Mouse (Mus musculus): ENCODE results near the gene Eif4a1. TPM values are rescaled to one million over a fixed set of nuclear protein-coding genes. Genes with fewer than 3 reads are reported as not detected.

The Eif4a1 gene
- total RNA-seq, 2 experiments from 2014 or later, result 299 to 311 TPM

GRCm38 (mm10) chr11:69697396-69697795 lies 25.2 kb upstream of the Eif4a1 start:
- TF ChIP-seq CTCF (IDR thresholded peaks at IDR 0.05), result no peak

GRCm38 (mm10) chr11:69695361-69696181 lies 23.3 kb upstream of the Eif4a1 start, which contains the start of the genes Tnfsf12 and Tnfsfm13:
TSS of gene Tnfsf12 (minus strand) at chr11:69695849.
TSS of gene Tnfsfm13 (minus strand) at chr11:69696098.
- peak; percentile 15 for TF ChIP-seq CTCF (IDR thresholded peaks at IDR 0.05)
- Histone ChIP-seq H3K27ac (peak within 1 kb of the TSS; percentile 82), H3K4me3 (peak within 1 kb of the TSS; percentile 60)
- peak; percentile 37 to 55 for DNase-seq (ENCODE audit: extremely low spot score in 1 of 2, low spot score in 2 of 2)
- intact Hi-C loops (cut with DNase I), result no loop called here

More at GRCm38 (mm10) chr11:69697396-69697795, 25.2 kb upstream of the Eif4a1 start:
- Histone ChIP-seq H3K4me3 (no peak overlapping the region), H3K27ac (no peak overlapping the region)
- no peak for DNase-seq (ENCODE audit: extremely low spot score in 1 of 2, low spot score in 2 of 2)
- intact Hi-C loops (cut with DNase I), result no loop called here

DNA sequence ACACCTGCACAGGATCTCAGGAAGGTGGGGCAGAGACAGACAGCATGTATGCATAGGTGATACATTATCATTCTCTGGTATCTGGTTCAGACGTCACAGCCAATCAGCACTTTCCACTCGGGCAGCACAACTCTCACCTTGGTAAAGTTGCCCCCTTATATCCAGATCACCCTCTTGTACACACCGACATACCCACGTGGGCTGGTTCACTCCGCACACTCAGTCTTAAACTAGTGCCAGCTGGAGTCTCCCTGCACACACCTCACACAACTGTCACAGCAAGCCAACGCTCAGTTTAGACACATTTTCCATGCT lies 22.8 kb upstream of the Eif4a1 start:
- intact Hi-C loops (cut with DNase I), result no loop called here
- peak overlapping the region; percentile 82 for H3K27ac ChIP-seq
- H3K4me3 ChIP-seq, result peak overlapping the region; percentile 60
- DNase-seq (ENCODE audit: extremely low spot score in 1 of 2, low spot score in 2 of 2), result peak in 1 of 2 experiments; percentile 44
- no peak for TF ChIP-seq CTCF (IDR thresholded peaks at IDR 0.05)

- no peak overlapping the region for H3K4me3 ChIP-seq
- H3K27ac ChIP-seq, result no peak overlapping the region
- intact Hi-C loops (cut with DNase I), result no loop called here
- DNase-seq (ENCODE audit: extremely low spot score in 1 of 2, low spot score in 2 of 2), result no peak
- TF ChIP-seq CTCF (IDR thresholded peaks at IDR 0.05), result no peak
Measured at GRCm38 (mm10) chr11:69693421-69693965, 21.3 kb upstream of the Eif4a1 start.

DNA sequence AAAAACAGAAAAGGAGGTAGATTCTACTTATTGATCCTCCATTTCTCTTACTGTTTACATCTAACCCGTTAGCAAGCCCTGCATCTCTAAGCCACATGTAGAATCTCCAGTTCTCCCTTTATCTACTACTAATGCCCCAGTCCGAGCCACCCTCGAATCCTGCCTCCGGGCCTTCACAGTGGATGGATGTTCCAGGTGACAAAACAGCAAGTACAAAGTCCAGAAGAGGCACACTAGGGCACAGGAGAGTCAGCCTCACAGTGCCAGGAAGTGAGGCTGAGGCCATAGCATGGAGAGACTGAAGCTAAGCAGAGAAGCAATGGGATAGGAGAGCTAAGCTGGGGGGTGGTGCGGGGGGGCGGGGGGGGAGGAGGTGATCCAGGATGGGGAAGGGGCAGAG lies 20.6 kb upstream of the Eif4a1 start:
- DNase-seq (ENCODE audit: extremely low spot score in 1 of 2, low spot score in 2 of 2), result no peak
- TF ChIP-seq CTCF (IDR thresholded peaks at IDR 0.05), result no peak
- intact Hi-C loops (cut with DNase I), result no loop called here
- no peak overlapping the region for H3K27ac ChIP-seq
- H3K4me3 ChIP-seq, result no peak overlapping the region

- no peak overlapping the region for H3K27ac ChIP-seq
- no peak for DNase-seq (ENCODE audit: extremely low spot score in 1 of 2, low spot score in 2 of 2)
- no peak overlapping the region for H3K4me3 ChIP-seq
- no peak for TF ChIP-seq CTCF (IDR thresholded peaks at IDR 0.05)
- intact Hi-C loops (cut with DNase I), result no loop called here
Measured at GRCm38 (mm10) chr11:69692196-69692811, 20.1 kb upstream of the Eif4a1 start.

DNA sequence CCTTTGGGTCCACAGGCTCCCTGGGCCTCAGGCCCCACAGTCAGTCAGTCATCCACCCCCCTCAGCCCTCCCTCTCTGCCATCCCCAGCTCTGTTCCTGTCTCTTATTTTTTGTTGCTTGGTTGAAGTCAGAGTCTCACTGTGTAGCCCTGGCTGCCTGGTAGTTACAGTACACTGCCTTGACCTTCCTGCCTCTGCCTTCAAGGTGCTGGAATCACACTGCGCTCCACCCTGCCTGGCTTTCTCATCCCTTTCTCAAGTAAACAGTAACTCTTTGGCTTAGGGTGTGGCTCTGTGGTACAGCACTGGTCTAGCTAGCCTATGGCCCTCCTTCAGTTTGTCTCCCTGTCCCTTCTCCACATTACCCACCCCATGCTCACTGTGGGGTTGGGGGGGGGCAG lies 17.7 kb upstream of the Eif4a1 start:
- intact Hi-C loops (cut with DNase I), result no loop called here
- Histone ChIP-seq H3K27ac (no peak overlapping the region), H3K4me3 (no peak overlapping the region)
- no peak for DNase-seq (ENCODE audit: extremely low spot score in 1 of 2, low spot score in 2 of 2)
- no peak for TF ChIP-seq CTCF (IDR thresholded peaks at IDR 0.05)

DNA sequence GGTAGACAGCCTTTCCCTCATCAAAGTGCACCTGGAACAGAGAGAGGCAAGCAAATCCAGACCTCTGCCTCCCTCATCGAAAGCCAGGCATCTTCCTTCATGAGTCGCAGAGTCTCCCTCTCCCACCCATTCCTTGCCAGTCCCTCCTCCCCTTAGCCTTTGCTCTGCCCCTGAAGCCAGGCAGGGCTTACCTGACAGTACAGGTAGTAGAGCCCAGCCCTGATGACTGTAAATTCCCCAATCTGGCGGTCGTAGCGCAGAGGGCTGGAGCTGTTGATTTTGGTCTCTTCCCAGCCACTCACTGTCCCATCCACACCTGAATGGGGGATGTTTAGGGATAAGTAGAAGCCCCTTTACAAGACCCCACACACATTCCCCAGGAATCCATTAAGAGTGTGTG lies 14.8 kb upstream of the Eif4a1 start:
- DNase-seq (ENCODE audit: extremely low spot score in 1 of 2, low spot score in 2 of 2), result no peak
- Histone ChIP-seq H3K4me3 (no peak overlapping the region), H3K27ac (no peak overlapping the region; the same call in 1 of the 2 replicates)
- no peak for TF ChIP-seq CTCF (IDR thresholded peaks at IDR 0.05)
- intact Hi-C loops (cut with DNase I), result no loop called here

DNA sequence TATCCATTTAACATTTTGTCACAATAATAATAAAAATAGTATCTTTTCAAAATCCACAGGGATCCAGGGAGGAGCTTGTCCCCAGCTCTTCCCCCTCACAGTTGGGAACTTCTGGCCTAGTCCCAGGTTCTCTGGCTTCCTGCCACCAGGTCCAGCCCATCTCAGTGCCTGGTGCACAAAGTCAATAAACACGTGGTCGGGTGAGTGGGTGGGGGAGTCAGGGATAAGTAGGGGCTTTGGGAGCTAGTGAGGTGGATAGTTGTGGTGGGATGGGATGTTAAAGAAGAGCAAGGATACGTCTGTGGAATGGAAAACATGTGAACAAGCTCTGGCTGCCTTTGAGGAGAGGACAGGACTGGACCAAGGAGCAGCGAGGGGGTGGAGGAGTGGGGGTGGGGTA lies 14.2 kb upstream of the Eif4a1 start:
- no peak for DNase-seq (ENCODE audit: extremely low spot score in 1 of 2, low spot score in 2 of 2)
- Histone ChIP-seq H3K27ac (peak overlapping the region; percentile 88; the same call in 1 of the 2 replicates), H3K4me3 (no peak overlapping the region)
- intact Hi-C loops (cut with DNase I), result no loop called here
- no peak for TF ChIP-seq CTCF (IDR thresholded peaks at IDR 0.05)

DNA sequence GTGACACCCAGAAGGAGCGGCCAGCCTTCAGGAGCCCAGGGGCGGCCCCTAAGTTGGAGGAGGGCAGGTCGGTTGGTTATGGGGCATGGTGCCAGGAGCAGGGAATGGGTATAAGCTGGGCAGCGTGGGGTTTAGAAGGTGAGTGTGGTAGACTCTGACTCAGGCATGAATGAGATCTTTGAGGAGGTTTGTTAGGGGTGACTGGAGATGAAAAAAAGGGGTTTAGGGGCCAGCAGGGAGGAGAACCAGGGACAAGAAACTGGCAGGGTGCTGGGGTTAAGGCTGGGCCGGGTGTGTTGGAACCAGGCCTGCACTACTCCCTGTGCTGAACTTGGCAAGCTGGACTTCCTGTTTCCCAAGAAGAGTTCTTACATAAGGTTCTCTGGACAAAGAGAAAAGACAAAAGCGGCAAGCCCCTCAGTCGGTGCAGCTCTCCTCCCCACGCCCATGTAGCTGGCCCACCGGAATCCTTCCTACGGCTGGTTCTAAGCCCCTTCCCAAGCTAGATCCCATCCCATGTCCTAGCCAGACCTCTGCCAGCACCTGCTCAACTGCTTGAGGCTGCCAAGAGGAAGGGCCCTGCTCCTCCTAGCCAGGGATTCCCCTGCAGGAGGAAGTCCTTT lies 13.4 kb upstream of the Eif4a1 start, which contains the start of gene Tnfsf13:
Gene Tnfsf13, minus strand, starts transcription at position 259 of the 623 bp plus-strand sequence.
- Histone ChIP-seq H3K4me3 (peak within 1 kb of the TSS; percentile 19; the same call in 1 of the 2 replicates), H3K27ac (peak within 1 kb of the TSS; percentile 88)
- no peak for TF ChIP-seq CTCF (IDR thresholded peaks at IDR 0.05)
- intact Hi-C loops (cut with DNase I), result no loop called here
- DNase-seq (ENCODE audit: extremely low spot score in 1 of 2, low spot score in 2 of 2), result peak in 1 of 2 experiments; percentile 55

DNA sequence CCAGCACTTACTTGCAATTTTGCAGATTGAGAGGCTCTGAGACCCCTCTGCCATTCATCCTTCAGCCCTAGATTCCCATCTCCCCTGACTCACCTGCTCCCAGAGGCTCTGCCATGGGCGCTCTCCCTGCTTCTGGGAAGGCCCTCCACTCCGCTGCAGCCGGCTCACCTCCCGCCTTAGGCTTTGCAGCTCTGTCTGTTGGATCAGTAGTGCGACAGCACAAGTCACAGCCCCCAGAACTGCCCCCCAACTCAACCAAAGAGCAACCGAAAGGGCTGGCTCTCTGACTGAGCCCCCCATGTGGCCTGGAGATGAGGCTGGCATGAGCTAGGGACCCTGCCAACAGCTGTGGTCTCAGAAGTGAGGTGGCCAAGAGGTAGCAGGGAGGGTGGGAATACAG lies 12.7 kb upstream of the Eif4a1 start:
- peak overlapping the region; percentile 88 for H3K27ac ChIP-seq
- intact Hi-C loops (cut with DNase I), result loop anchor here (5.0 kb wide), 1 partner anchor 152 kb away; the partner anchor contains the start of genes Nlgn2 and Tmem256
- no peak overlapping the region for H3K4me3 ChIP-seq
- no peak for TF ChIP-seq CTCF (IDR thresholded peaks at IDR 0.05)
- DNase-seq (ENCODE audit: extremely low spot score in 1 of 2, low spot score in 2 of 2), result no peak
